Mouse (Mus musculus) left cerebral cortex, adult 2 months (tissue): ENCODE measurements around the gene Dop1a. TPM values are rescaled to one million over a fixed set of nuclear protein-coding genes. Genes with fewer than 3 reads are reported as not detected.

Source experiments
- DNase-seq, 2 experiments: peaks; one replicate each; pipeline ENCODE4 v3.0.0; 2021 to 2022; ENCODE audit warnings: low spot score in 2 of 2, mixed read lengths in 1 of 2; ENCODE audit errors: extremely low spot score in 1 of 2
- H3K27ac ChIP-seq: fragments of 200-600 bp; 2 replicates; pipeline ENCODE4 v1.8.1; 2022
- H3K4me3 ChIP-seq: fragments of 200-600 bp; 2 replicates; pipeline ENCODE4 v1.8.1; 2022
- CTCF ChIP-seq: fragments of 200-600 bp; IDR thresholded peaks from 2 replicates; pipeline ENCODE4 v1.8.1; 2022; ENCODE audit warnings: antibody characterized with exemption, mild to moderate bottlenecking, moderate library complexity
- intact Hi-C: fragments of 180-260 bp; cut with DNase I; formaldehyde crosslinking; loops from one replicate; pipeline ENCODE4 v1.15.1; 2025
- total RNA-seq, 2 experiments: library from RNA; stranded (reverse); gene quantifications; 2 replicates each; pipeline ENCODE4 v1.2.3; 2021

Dop1a gene
- total RNA-seq, 2 experiments from 2014 or later = 61.4 to 63.9 TPM

- no peak for TF ChIP-seq CTCF
- no peak overlapping the region for H3K27ac ChIP-seq
- intact Hi-C loops = loop anchor here (5.0 kb wide), 1 partner anchor 43 kb away; no protein-coding TSS in a partner anchor
- DNase-seq = no peak
- no peak overlapping the region for H3K4me3 ChIP-seq
These were observed 47.4 kb downstream of the Dop1a start for GRCm38 (mm10) chr9:86514390-86514789.

- Histone ChIP-seq H3K4me3 (no peak overlapping the region), H3K27ac (no peak overlapping the region)
- no peak for DNase-seq
- TF ChIP-seq CTCF = no peak
- intact Hi-C loops = loop anchor here (5.0 kb wide), 1 partner anchor 43 kb away; no protein-coding TSS in a partner anchor
These were observed 47.8 kb downstream of the Dop1a start for GRCm38 (mm10) chr9:86514798-86515197.

- no peak for DNase-seq
- peak; percentile 32 for TF ChIP-seq CTCF
- H3K27ac ChIP-seq = no peak overlapping the region
- H3K4me3 ChIP-seq = no peak overlapping the region
- intact Hi-C loops = no loop called here
These were observed 55.4 kb downstream of the Dop1a start for GRCm38 (mm10) chr9:86522335-86522734.

- H3K4me3 ChIP-seq = no peak overlapping the region
- H3K27ac ChIP-seq = no peak overlapping the region
- intact Hi-C loops = no loop called here
- DNase-seq = no peak
- no peak for TF ChIP-seq CTCF
These were observed 58.6 kb downstream of the Dop1a start for GRCm38 (mm10) chr9:86525600-86525999.

GRCm38 (mm10) chr9:86534071-86534470 is 67.1 kb downstream of the Dop1a start:
- H3K4me3 ChIP-seq = no peak overlapping the region
- H3K27ac ChIP-seq = no peak overlapping the region
- TF ChIP-seq CTCF = no peak
- no peak for DNase-seq
- intact Hi-C loops = no loop called here

GRCm38 (mm10) chr9:86543451-86543850 is 76.5 kb downstream of the Dop1a start:
- no peak for TF ChIP-seq CTCF
- no peak for DNase-seq
- H3K27ac ChIP-seq = no peak overlapping the region

GRCm38 (mm10) chr9:86544559-86544958 is 77.6 kb downstream of the Dop1a start:
- intact Hi-C loops = no loop called here
- Histone ChIP-seq H3K27ac (no peak overlapping the region), H3K4me3 (no peak overlapping the region)
- no peak for TF ChIP-seq CTCF
- DNase-seq = no peak

More at GRCm38 (mm10) chr9:86543451-86543850, 76.5 kb downstream of the Dop1a start:
- H3K4me3 ChIP-seq = no peak overlapping the region
- intact Hi-C loops = no loop called here

- no peak overlapping the region for H3K4me3 ChIP-seq
- intact Hi-C loops = no loop called here
- no peak overlapping the region for H3K27ac ChIP-seq
- no peak for TF ChIP-seq CTCF
- DNase-seq = no peak
These were observed 82.7 kb downstream of the Dop1a start for GRCm38 (mm10) chr9:86549637-86550162.

GRCm38 (mm10) chr9:86550717-86551116 is 83.8 kb downstream of the Dop1a start:
- no peak overlapping the region for H3K4me3 ChIP-seq
- no peak overlapping the region for H3K27ac ChIP-seq
- no peak for DNase-seq
- intact Hi-C loops = no loop called here
- no peak for TF ChIP-seq CTCF

- intact Hi-C loops = no loop called here
- Histone ChIP-seq H3K27ac (no peak overlapping the region), H3K4me3 (no peak overlapping the region)
- no peak for DNase-seq
- TF ChIP-seq CTCF = no peak
These were observed 86.9 kb downstream of the Dop1a start for GRCm38 (mm10) chr9:86553886-86554285.

GRCm38 (mm10) chr9:86554641-86555040 is 87.7 kb downstream of the Dop1a start:
- intact Hi-C loops = loop anchor here (5.0 kb wide), 1 partner anchor 42 kb away; no protein-coding TSS in a partner anchor
- H3K4me3 ChIP-seq = no peak overlapping the region
- DNase-seq = no peak
- no peak overlapping the region for H3K27ac ChIP-seq
- TF ChIP-seq CTCF = no peak

GRCm38 (mm10) chr9:86560543-86560942 is 93.6 kb downstream of the Dop1a start:
- no peak overlapping the region for H3K27ac ChIP-seq
- DNase-seq = no peak
- no peak for TF ChIP-seq CTCF
- no peak overlapping the region for H3K4me3 ChIP-seq
- intact Hi-C loops = no loop called here

- intact Hi-C loops = no loop called here
- no peak overlapping the region for H3K27ac ChIP-seq
- DNase-seq = no peak
- no peak overlapping the region for H3K4me3 ChIP-seq
- no peak for TF ChIP-seq CTCF
These were observed 102.5 kb downstream of the Dop1a start for GRCm38 (mm10) chr9:86569314-86569910.
